In genomic region chr10:86779816-86780500, GRCm38 (mm10) we compare ENCODE assay signal across 8 mouse cellular contexts. TPM values are rescaled to one million over a fixed set of nuclear protein-coding genes. Genes with fewer than 3 reads are reported as not detected.
DNase-seq lines count a peak whose midpoint lies in the region; ATAC-seq lines count a peak whose summit lies in the region.

No protein-coding gene starts in this region.

- H3K36me3 ChIP-seq in kidney, embryonic 16.5 days (ENCODE audit: insufficient read depth, low read length): no peaks in the 10 kb centered on the region
- H3K36me3 ChIP-seq in hindbrain, embryonic 13.5 days: no peaks in the 10 kb centered on the region
- H3K36me3 ChIP-seq in midbrain, embryonic 15.5 days (replicated peaks): no peaks in the 10 kb centered on the region

- no peak for ATAC-seq in kidney, embryonic 16.5 days (ENCODE audit: low FRiP score, low TSS enrichment)
- ATAC-seq in hindbrain, embryonic 13.5 days (ENCODE audit: low FRiP score): no peak
- ATAC-seq in midbrain, embryonic 15.5 days (replicated peaks): no peak

- H3K4me3 ChIP-seq in kidney, embryonic 16.5 days (ENCODE audit: low read length): peak overlapping the region; percentile 71
- H3K4me3 ChIP-seq in brown adipose tissue, adult 24 weeks (ENCODE audit: insufficient read depth, low read depth, low read length): peak overlapping the region; percentile 70
- H3K4me3 ChIP-seq in hindbrain, embryonic 13.5 days: peak overlapping the region; percentile 71
- H3K4me3 ChIP-seq in midbrain, embryonic 15.5 days: peak overlapping the region; percentile 86

- DNase-seq in kidney, postnatal 10 days: no peak
- DNase-seq in urinary bladder, adult 2 months (ENCODE audit: low spot score): no peak
- no peak for DNase-seq in spleen, adult 18-20 months
- no peak for DNase-seq in B cell, adult 2 months

- H3K27ac ChIP-seq in kidney, embryonic 16.5 days (ENCODE audit: low read length): no peak overlapping the region
- H3K27ac ChIP-seq in brown adipose tissue, adult 24 weeks (replicated peaks; ENCODE audit: low read depth, low read length): no peak overlapping the region
- H3K27ac ChIP-seq in hindbrain, embryonic 13.5 days: peak overlapping the region; percentile 73
- peak overlapping the region; percentile 76 for H3K27ac ChIP-seq in midbrain, embryonic 15.5 days

- H3K9me3 ChIP-seq in kidney, embryonic 16.5 days (ENCODE audit: low read length): no peaks in the 10 kb centered on the region
- H3K9me3 ChIP-seq in hindbrain, embryonic 13.5 days: no peaks in the 10 kb centered on the region
- no peaks in the 10 kb centered on the region for H3K9me3 ChIP-seq in midbrain, embryonic 15.5 days

- WGBS in kidney, embryonic 16.5 days: 18% methylated on average over 12 of the region's 12 CpGs
- 17% methylated on average over 12 of the region's 12 CpGs for WGBS in hindbrain, embryonic 13.5 days
- WGBS in midbrain, embryonic 15.5 days: 18% methylated on average over 12 of the region's 12 CpGs

- peak overlapping the region; percentile 99 for H3K4me2 ChIP-seq in kidney, embryonic 16.5 days (replicated peaks; ENCODE audit: low read depth, low read length)
- peak overlapping the region; percentile 92 for H3K4me2 ChIP-seq in hindbrain, embryonic 13.5 days
- peak overlapping the region; percentile 96 for H3K4me2 ChIP-seq in midbrain, embryonic 15.5 days

- 0 out of 2 replicates have a peak, but pooled peaks cover 3% of the 10 kb centered on the region for H3K27me3 ChIP-seq in kidney, embryonic 16.5 days (ENCODE audit: insufficient read depth, low read length)
- H3K27me3 ChIP-seq in hindbrain, embryonic 13.5 days: peaks cover 7% of the 10 kb centered on the region
- H3K27me3 ChIP-seq in midbrain, embryonic 15.5 days (replicated peaks): no peaks in the 10 kb centered on the region

- peaks cover 18% of the 10 kb centered on the region for H3K4me1 ChIP-seq in kidney, embryonic 16.5 days (ENCODE audit: insufficient read depth, low read length)
- no peaks in the 10 kb centered on the region; the same call in 1 of the 2 replicates for H3K4me1 ChIP-seq in brown adipose tissue, adult 24 weeks (ENCODE audit: control insufficient read depth, insufficient read depth, insufficient read length, low read length)
- peaks cover 36% of the 10 kb centered on the region for H3K4me1 ChIP-seq in hindbrain, embryonic 13.5 days (replicated peaks)
- H3K4me1 ChIP-seq in midbrain, embryonic 15.5 days: peaks cover 39% of the 10 kb centered on the region

- peak overlapping the region; percentile 78 for H3K9ac ChIP-seq in kidney, embryonic 16.5 days (replicated peaks; ENCODE audit: low read length)
- H3K9ac ChIP-seq in hindbrain, embryonic 13.5 days: peak overlapping the region; percentile 82
- H3K9ac ChIP-seq in midbrain, embryonic 15.5 days: peak overlapping the region; percentile 77

RNA-seq across cellular contexts. Expression of gene Nt5dc3, which starts 1.2 kb away (rescaled TPM):
- polyA plus RNA-seq in kidney, embryonic 16.5 days (2015; fragmentation: Nextera tagmentation; extraction: Ambion mirVana): 1.4 and 1.7 TPM in 2 replicates
- polyA plus RNA-seq in brown adipose tissue, adult 24 weeks (2012; ENCODE audit: insufficient read depth, insufficient read length, missing spikeins): 2.7 and 2.8 TPM in 2 replicates
- 8.6 and 9.2 TPM in 2 replicates for polyA plus RNA-seq in hindbrain, embryonic 13.5 days (2015; fragmentation: Nextera tagmentation; extraction: Ambion mirVana)
- 13.8 and 14.4 TPM in 2 replicates for polyA plus RNA-seq in midbrain, embryonic 15.5 days (2015; fragmentation: Nextera tagmentation; extraction: Ambion mirVana)
- 18.3 and 22.4 TPM in 2 replicates for polyA plus RNA-seq in urinary bladder, adult 2 months (2012; rRNA removed)

RNA-seq across cellular contexts. Expression of gene Gm49358, which starts 16.2 kb away (rescaled TPM):
- not detected in 2 replicates for polyA plus RNA-seq in kidney, embryonic 16.5 days (2015; fragmentation: Nextera tagmentation; extraction: Ambion mirVana)
- polyA plus RNA-seq in brown adipose tissue, adult 24 weeks (2012; ENCODE audit: insufficient read depth, insufficient read length, missing spikeins): 2.0 TPM in 1 of 2 replicates, not detected in the other
- not detected in 2 replicates for polyA plus RNA-seq in hindbrain, embryonic 13.5 days (2015; fragmentation: Nextera tagmentation; extraction: Ambion mirVana)
- not detected in 2 replicates for polyA plus RNA-seq in midbrain, embryonic 15.5 days (2015; fragmentation: Nextera tagmentation; extraction: Ambion mirVana)
- polyA plus RNA-seq in urinary bladder, adult 2 months (2012; rRNA removed): not detected in 2 replicates

Comparison
In these comparisons a context has a peak if more than half of its experiments do, and no peak if none do; other contexts are left out.
1. H3K27ac ChIP-seq: peak in hindbrain, embryonic 13.5 days (single experiment) and midbrain, embryonic 15.5 days (single experiment); none in kidney, embryonic 16.5 days (single experiment) and brown adipose tissue, adult 24 weeks (single experiment).
2. Peak in every context shown above with its lines, with median percentiles within 50 percentile points of each other: H3K4me2 ChIP-seq, H3K4me3 ChIP-seq and H3K9ac ChIP-seq.